Mouse (Mus musculus): ENCODE measurements at regions not wholly inside any gene's neighbourhood (a gene's known extent, or its start where the extent isn't known, plus 50 kb on each side); places are given as distances from the start of the nearest gene placed in this dataset.
A peak's percentile ranks its signal among the peaks of the same experiment; 100 is the strongest.
"Not testable (repeated sequence)": the region's sequence is repeated elsewhere in the genome, so short reads cannot be mapped to it uniquely, and the experiment has no call there.

GRCm38 (mm10) chr16:82430384-82430783 lies 397.8 kb upstream of the Gm21833 start:
- no peak for DNase-seq

GRCm38 (mm10) chr16:82431075-82431474 lies 397.1 kb upstream of the Gm21833 start:
- no peak for DNase-seq

GRCm38 (mm10) chr16:82431811-82432210 lies 396.4 kb upstream of the Gm21833 start:
- peak; percentile 71 for DNase-seq

- no peak for DNase-seq
Observed at GRCm38 (mm10) chr16:82460872-82461271, 367.3 kb upstream of the Gm21833 start.

- no peak for DNase-seq
Observed at GRCm38 (mm10) chr16:82470736-82471387, 357.3 kb upstream of the Gm21833 start.

- no peak for DNase-seq
Observed at GRCm38 (mm10) chr16:82520406-82520805, 307.8 kb upstream of the Gm21833 start.

- no peak for DNase-seq
Observed at GRCm38 (mm10) chr16:82521582-82521981, 306.6 kb upstream of the Gm21833 start.

GRCm38 (mm10) chr16:82564361-82564760 lies 263.8 kb upstream of the Gm21833 start:
- peak; percentile 20 for DNase-seq

GRCm38 (mm10) chr16:82596461-82596860 lies 231.7 kb upstream of the Gm21833 start:
- not testable (repeated sequence) for DNase-seq

GRCm38 (mm10) chr16:82602038-82602437 lies 226.1 kb upstream of the Gm21833 start:
- DNase-seq, result no peak
